Mouse (Mus musculus): ENCODE measurements around the gene Chchd4.

GRCm38 (mm10) chr6:91486736-91487453 is 13.5 kb upstream of the Chchd4 start:
- TF ChIP-seq POLR2A (IDR thresholded peaks at IDR 0.05; ENCODE audit: borderline replicate concordance, control insufficient read depth, low read depth, low read length), result no peak
- no peak for TF ChIP-seq CTCF (IDR thresholded peaks at IDR 0.05; ENCODE audit: control insufficient read depth, insufficient read depth, low read length)

Data from bone marrow, adult 2 months (tissue).